Comparison of ENCODE assay signal across 18 mouse cellular contexts in genomic region chr13:57275871-57276270, GRCm38 (mm10).
"Had no signal": no experiment of that assay in that cellular context is flagged by ENCODE, and none has a peak within 500 bp of the region (broad histone marks: within the 10 kb centered on the region; RNA-seq: fewer than 3 reads in every experiment).

No protein-coding gene starts in this region.

- H3K9ac ChIP-seq: liver, postnatal 0 days; lung, embryonic 15.5 days; midbrain, embryonic 13.5 days; midbrain, embryonic 15.5 days; neural tube, embryonic 12.5 days; stomach, embryonic 15.5 days had no signal

- H3K27ac ChIP-seq: lung, embryonic 15.5 days; macrophage; midbrain, embryonic 13.5 days; midbrain, embryonic 15.5 days; neural tube, embryonic 12.5 days; stomach, embryonic 15.5 days; stomach, postnatal 0 days had no signal

- H3K9me3 ChIP-seq: lung, embryonic 15.5 days; megakaryocyte, embryonic 14.5 days; midbrain, embryonic 13.5 days; midbrain, embryonic 15.5 days; neural tube, embryonic 12.5 days; stomach, embryonic 15.5 days had no signal

- H3K4me2 ChIP-seq: lung, embryonic 15.5 days; midbrain, embryonic 11.5 days; midbrain, embryonic 13.5 days; midbrain, embryonic 15.5 days; neural tube, embryonic 12.5 days; stomach, embryonic 15.5 days had no signal

- ATAC-seq: liver, postnatal 0 days; lung, postnatal 0 days; midbrain, embryonic 13.5 days; midbrain, embryonic 15.5 days had no signal

- H3K36me3 ChIP-seq: lung, embryonic 15.5 days; midbrain, embryonic 13.5 days; midbrain, embryonic 15.5 days; neural tube, embryonic 12.5 days; stomach, embryonic 15.5 days had no signal

- DNase-seq: liver, postnatal 0 days; lung, adult 2 months; lung, postnatal 14 days; lung, postnatal 36 days; right cerebral cortex, postnatal 14 days; thymus, adult 2 months; thymus, postnatal 25 days; thymus, postnatal 4 days had no signal

- H3K4me3 ChIP-seq: lung, embryonic 15.5 days; megakaryocyte, embryonic 14.5 days; midbrain, embryonic 13.5 days; midbrain, embryonic 15.5 days; neural tube, embryonic 12.5 days; stomach, embryonic 15.5 days had no signal

- H3K27me3 ChIP-seq: lung, embryonic 15.5 days; megakaryocyte, embryonic 14.5 days; midbrain, embryonic 15.5 days; neural tube, embryonic 12.5 days; stomach, embryonic 15.5 days had no signal

- H3K4me1 ChIP-seq: lung, embryonic 15.5 days; megakaryocyte, embryonic 14.5 days; midbrain, embryonic 13.5 days; midbrain, embryonic 15.5 days; neural tube, embryonic 12.5 days; stomach, embryonic 15.5 days had no signal
